Mouse (Mus musculus) embryonic facial prominence, embryonic 15.5 days (tissue): ENCODE data around the gene Lrrc34. TPM values are rescaled to one million over a fixed set of nuclear protein-coding genes. Genes with fewer than 3 reads are reported as not detected.

ENCODE experiments used
- ATAC-seq: fragments of 200-750 bp; cut with Nextera tagmentation; 2 replicates; pipeline ENCODE4 v1.8.0; 2017; ENCODE audit warnings: low read depth, moderate TSS enrichment; ENCODE audit not compliant: insufficient number of reproducible peaks, low FRiP score, low TSS enrichment
- H3K27ac ChIP-seq: fragments of 300-500 bp; sonication (generic); replicated peaks from 2 replicates; pipeline ENCODE4 v1.5.1; 2015; ENCODE audit warnings: mild to moderate bottlenecking, inconsistent platforms
- H3K27me3 ChIP-seq: fragments of 300-500 bp; sonication (generic); 2 replicates; pipeline ENCODE4 v1.6.1; 2015; ENCODE audit warnings: inconsistent platforms
- H3K36me3 ChIP-seq: fragments of 300-500 bp; sonication (generic); 2 replicates; pipeline ENCODE4 v1.6.1; 2015; ENCODE audit warnings: mild to moderate bottlenecking, inconsistent platforms
- H3K4me1 ChIP-seq: fragments of 300-500 bp; sonication (generic); 2 replicates; pipeline ENCODE4 v1.6.1; 2015; ENCODE audit warnings: inconsistent platforms
- H3K4me2 ChIP-seq: fragments of 300-500 bp; sonication (generic); replicated peaks from 2 replicates; pipeline ENCODE4 v1.6.1; 2015; ENCODE audit warnings: mild to moderate bottlenecking, inconsistent platforms
- H3K4me3 ChIP-seq: fragments of 300-500 bp; sonication (generic); replicated peaks from 2 replicates; pipeline ENCODE4 v1.5.1; 2015; ENCODE audit warnings: mild to moderate bottlenecking, inconsistent platforms
- H3K9ac ChIP-seq: fragments of 300-500 bp; sonication (generic); 2 replicates; pipeline ENCODE4 v1.6.1; 2015; ENCODE audit warnings: inconsistent platforms
- H3K9me3 ChIP-seq: fragments of 300-500 bp; sonication (generic); replicated peaks from 2 replicates; pipeline ENCODE4 v1.6.1; 2016; ENCODE audit warnings: inconsistent platforms
- WGBS: fragments of 180-500 bp; shearing (Covaris S2); methylation state at CpG from one replicate; pipeline ENCODE4 v1.1.7; 2015; 5-methylcytosine and 5-hydroxymethylcytosine counted together
- polyA plus RNA-seq: library from polyadenylated mRNA; unstranded; fragments of >200 nt; fragmentation: Nextera tagmentation; extraction: Ambion mirVana; gene quantifications from 2 replicates; pipeline ENCODE4 v1.2.1, GENCODE M21; 2015

The Lrrc34 gene
- polyA plus RNA-seq, 1 experiment from 2014 or later: 10.3 TPM

- Histone ChIP-seq H3K27ac (no peak within 1 kb of the TSS), H3K36me3 (no peaks in the 10 kb centered on the region), H3K9ac (no peak within 1 kb of the TSS), H3K9me3 (no peaks in the 10 kb centered on the region), H3K4me2 (no peak within 1 kb of the TSS), H3K4me3 (no peak within 1 kb of the TSS), H3K27me3 (0 out of 2 replicates have a peak, but pooled peaks cover 8% of the 10 kb centered on the region), H3K4me1 (0 out of 2 replicates have a peak, but pooled peaks cover 7% of the 10 kb centered on the region)
- WGBS: 47% methylated on average over 2 of the region's 2 CpGs
- ATAC-seq: no peak
Observed at GRCm38 (mm10) chr3:30644207-30644606, 3.5 kb downstream of the Lrrc34 start, which contains the start of gene Lrriq4. Lrriq4 (plus strand) TSS chr3:30644507.

- ATAC-seq: no peak
- no peaks in the 10 kb centered on the region for H3K4me1 ChIP-seq
- no peaks in the 10 kb centered on the region for H3K36me3 ChIP-seq
- H3K27me3 ChIP-seq: no peaks in the 10 kb centered on the region
- H3K4me2 ChIP-seq: no peak overlapping the region
- H3K9ac ChIP-seq: no peak overlapping the region
- H3K4me3 ChIP-seq: no peak overlapping the region
- no peak overlapping the region for H3K27ac ChIP-seq
- WGBS: 80% methylated on average over 4 of the region's 4 CpGs
- H3K9me3 ChIP-seq: no peaks in the 10 kb centered on the region
Observed at GRCm38 (mm10) chr3:30635629-30636028, 12.0 kb downstream of the Lrrc34 start.

- H3K27me3 ChIP-seq: no peaks in the 10 kb centered on the region
- H3K4me2 ChIP-seq: no peak overlapping the region
- no peaks in the 10 kb centered on the region for H3K9me3 ChIP-seq
- H3K27ac ChIP-seq: no peak overlapping the region
- no peaks in the 10 kb centered on the region for H3K36me3 ChIP-seq
- H3K4me1 ChIP-seq: no peaks in the 10 kb centered on the region
- H3K4me3 ChIP-seq: no peak overlapping the region
- WGBS: 53% methylated on average over 3 of the region's 3 CpGs
- H3K9ac ChIP-seq: no peak overlapping the region
- no peak for ATAC-seq
Observed at GRCm38 (mm10) chr3:30633681-30634080, 14.0 kb downstream of the Lrrc34 start.

- ATAC-seq: no peak
- H3K27me3 ChIP-seq: no peaks in the 10 kb centered on the region
- no peaks in the 10 kb centered on the region for H3K4me1 ChIP-seq
- no peak overlapping the region for H3K4me3 ChIP-seq
- H3K9me3 ChIP-seq: no peaks in the 10 kb centered on the region
- H3K9ac ChIP-seq: no peak overlapping the region
- WGBS: 72% methylated on average over 8 of the region's 8 CpGs
- H3K36me3 ChIP-seq: peaks cover 38% of the 10 kb centered on the region
- no peak overlapping the region for H3K4me2 ChIP-seq
- H3K27ac ChIP-seq: no peak overlapping the region
Observed at GRCm38 (mm10) chr3:30620132-30620531, 27.5 kb downstream of the Lrrc34 start.

DNA sequence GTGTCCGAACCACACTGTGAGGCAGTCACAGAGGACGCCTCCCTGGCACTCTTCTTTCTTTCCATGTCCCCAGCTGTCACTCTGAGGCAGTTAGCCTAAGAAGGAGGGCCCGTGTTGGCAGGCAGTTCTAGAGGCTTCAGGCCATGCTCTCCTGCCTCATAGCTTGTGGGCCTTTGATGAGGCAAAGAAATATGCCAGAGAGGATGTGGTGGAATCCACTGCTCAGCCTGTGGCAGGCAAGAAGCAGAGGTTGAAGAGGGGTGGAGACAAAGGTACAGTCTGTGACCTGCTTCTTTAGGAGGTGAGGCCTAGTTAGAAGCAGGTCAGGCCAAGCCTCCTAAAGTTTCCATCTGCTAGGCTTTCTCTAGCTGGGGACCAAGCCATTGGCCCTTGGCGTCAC lies 36.7 kb downstream of the Lrrc34 start:
- no peak for ATAC-seq
- Histone ChIP-seq H3K27ac (no peak overlapping the region), H3K27me3 (no peaks in the 10 kb centered on the region), H3K4me2 (no peak overlapping the region), H3K9me3 (no peaks in the 10 kb centered on the region), H3K9ac (no peak overlapping the region), H3K4me3 (no peak overlapping the region), H3K4me1 (no peaks in the 10 kb centered on the region), H3K36me3 (peaks cover 73% of the 10 kb centered on the region)
- 83% methylated on average over 4 of the region's 4 CpGs for whole genome bisulfite sequencing

DNA sequence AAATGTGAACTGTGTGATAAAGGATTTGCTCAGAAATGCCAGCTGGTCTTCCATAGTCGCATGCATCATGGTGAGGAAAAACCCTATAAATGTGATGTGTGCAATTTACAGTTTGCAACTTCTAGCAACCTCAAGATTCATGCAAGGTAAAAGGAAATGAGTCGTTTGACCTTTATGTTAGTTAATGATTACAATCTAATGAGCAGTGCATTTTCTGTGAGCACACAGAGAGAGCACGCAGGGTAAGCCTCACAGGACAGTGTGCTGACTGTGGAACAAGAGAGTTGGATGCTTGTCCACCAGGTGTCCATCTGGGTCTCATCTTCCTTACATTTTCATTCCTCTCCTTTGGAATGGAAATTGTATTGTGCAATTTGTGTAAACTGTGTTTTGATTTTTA lies 38.7 kb downstream of the Lrrc34 start:
- H3K4me3 ChIP-seq: no peak overlapping the region
- no peak overlapping the region for H3K4me2 ChIP-seq
- H3K4me1 ChIP-seq: no peaks in the 10 kb centered on the region; the same call in 1 of the 2 replicates
- no peaks in the 10 kb centered on the region for H3K27me3 ChIP-seq
- ATAC-seq: no peak
- no peak overlapping the region for H3K9ac ChIP-seq
- WGBS: 87% methylated on average over 3 of the region's 3 CpGs
- H3K36me3 ChIP-seq: peaks cover 64% of the 10 kb centered on the region
- H3K27ac ChIP-seq: no peak overlapping the region
- no peaks in the 10 kb centered on the region for H3K9me3 ChIP-seq

DNA sequence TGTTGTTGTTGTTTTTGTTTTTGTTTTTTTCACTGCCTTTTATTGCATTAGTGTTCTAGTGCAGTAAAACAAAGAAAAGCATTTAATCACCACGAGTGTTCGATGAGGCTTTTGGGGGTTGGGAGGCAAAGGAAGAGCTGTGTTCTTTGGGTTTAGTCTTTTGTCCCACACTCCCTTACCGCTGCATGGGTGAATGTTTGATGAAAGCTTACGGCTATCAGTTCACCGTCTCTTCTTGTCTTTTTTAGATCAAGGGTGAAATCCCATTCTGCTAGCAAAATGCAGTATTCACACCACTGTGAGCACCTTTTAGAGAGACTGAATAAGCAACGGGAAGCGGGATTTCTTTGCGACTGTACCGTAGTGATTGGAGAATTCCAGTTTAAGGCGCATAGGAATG lies 44.4 kb downstream of the Lrrc34 start:
- Histone ChIP-seq H3K36me3 (peaks cover 25% of the 10 kb centered on the region), H3K9me3 (no peaks in the 10 kb centered on the region), H3K4me1 (peaks cover 10% of the 10 kb centered on the region), H3K27ac (peak overlapping the region; percentile 98; the same call in 1 of the 2 replicates), H3K27me3 (0 out of 2 replicates have a peak, but pooled peaks cover 3% of the 10 kb centered on the region), H3K9ac (no peak overlapping the region; the same call in 1 of the 2 replicates), H3K4me3 (peak overlapping the region; percentile 68), H3K4me2 (peak overlapping the region; percentile 62)
- WGBS: 42% methylated on average over 10 of the region's 10 CpGs
- no peak for ATAC-seq

DNA sequence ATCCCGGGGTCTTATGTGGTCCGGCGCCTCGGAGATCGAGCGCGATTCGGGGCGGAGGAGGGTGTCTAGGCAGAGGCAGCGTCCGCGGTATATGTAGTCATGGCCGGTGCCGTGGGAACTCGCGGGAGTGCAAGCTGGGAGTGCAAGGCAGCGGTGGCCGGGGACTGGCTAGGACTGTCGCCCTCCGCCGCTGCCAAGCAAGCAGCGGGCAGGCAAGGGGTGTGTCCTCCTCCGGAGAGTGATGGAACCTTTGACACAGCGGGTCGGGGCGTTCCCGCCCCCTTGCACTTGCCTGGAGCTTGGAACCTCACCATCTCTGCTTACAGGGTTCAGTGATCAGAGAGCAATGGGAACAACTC lies 45.0 kb downstream of the Lrrc34 start:
- H3K9me3 ChIP-seq: no peaks in the 10 kb centered on the region
- H3K4me2 ChIP-seq: peak overlapping the region; percentile 62
- H3K27me3 ChIP-seq: peaks cover 7% of the 10 kb centered on the region; the same call in 1 of the 2 replicates
- H3K4me3 ChIP-seq: peak overlapping the region; percentile 68
- H3K9ac ChIP-seq: peak overlapping the region; percentile 77
- peak overlapping the region; percentile 98 for H3K27ac ChIP-seq
- WGBS: under 1% methylated on average over 27 of the region's 27 CpGs
- ATAC-seq: peak; percentile 36
- H3K36me3 ChIP-seq: peaks cover 22% of the 10 kb centered on the region
- peaks cover 10% of the 10 kb centered on the region for H3K4me1 ChIP-seq

DNA sequence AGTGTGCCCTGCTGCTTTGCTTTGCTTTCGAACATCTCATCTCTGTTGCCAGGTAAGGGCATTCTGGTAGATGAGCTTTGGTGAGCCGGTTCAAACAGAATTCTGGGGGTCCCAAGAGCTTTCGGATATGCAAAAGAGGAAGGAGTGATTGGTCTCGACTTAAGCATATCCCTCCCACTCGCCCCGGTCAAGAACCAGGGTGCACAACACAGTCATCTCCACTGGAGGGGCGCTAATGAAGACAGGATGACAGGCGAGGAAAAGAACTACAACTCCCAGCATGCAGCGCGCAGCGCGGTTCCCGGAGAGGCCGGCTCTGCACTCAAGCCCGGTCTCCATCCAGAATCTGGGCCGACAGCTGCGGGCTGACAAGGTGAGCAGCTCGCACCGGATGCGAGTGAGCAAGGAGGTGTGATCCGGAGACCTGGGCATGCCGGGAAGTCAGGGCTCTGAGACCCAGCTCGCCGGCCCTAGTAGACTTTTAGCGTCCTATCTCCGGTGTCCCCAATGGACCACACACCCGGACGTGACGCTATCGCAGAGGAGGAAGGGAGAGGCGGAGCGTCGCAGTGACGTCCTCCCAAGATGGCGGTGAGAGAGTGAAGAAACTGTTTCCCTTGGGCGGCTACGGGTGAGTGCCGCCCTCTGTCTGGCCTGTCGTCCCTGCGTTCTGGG lies 45.5 kb downstream of the Lrrc34 start, which contains the start of gene Mynn:
TSS of gene Mynn (plus strand) at position 1 of the 675 bp plus-strand sequence.
- WGBS: under 1% methylated on average over 40 of the region's 40 CpGs

DNA sequence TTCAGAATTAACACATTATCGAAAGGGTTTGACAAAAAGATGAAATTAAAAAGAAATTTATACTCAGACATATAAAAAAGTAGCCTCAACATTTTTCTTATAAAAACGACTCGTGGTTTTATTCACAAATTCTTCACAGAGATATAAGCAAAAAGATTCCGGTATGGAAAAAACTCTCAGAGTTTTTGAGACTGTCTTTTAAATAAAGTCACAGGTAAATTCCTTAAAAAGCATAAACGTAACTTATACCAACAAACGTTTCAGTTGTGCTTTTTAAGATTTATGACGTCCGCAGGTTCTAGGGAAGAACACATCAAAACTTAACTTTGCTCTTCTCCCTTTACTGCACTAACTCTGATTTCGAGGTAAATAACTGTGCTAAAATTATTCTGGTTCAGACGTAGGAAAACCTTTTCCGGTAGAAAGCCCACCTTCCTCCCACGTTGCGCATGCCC lies 46.0 kb downstream of the Lrrc34 start:
- Histone ChIP-seq H3K4me1 (peaks cover 10% of the 10 kb centered on the region), H3K9me3 (no peaks in the 10 kb centered on the region), H3K27ac (peak overlapping the region; percentile 98), H3K9ac (peak overlapping the region; percentile 77), H3K4me2 (peak overlapping the region; percentile 62), H3K27me3 (peaks cover 7% of the 10 kb centered on the region; the same call in 1 of the 2 replicates), H3K36me3 (peaks cover 14% of the 10 kb centered on the region; the same call in 1 of the 2 replicates), H3K4me3 (peak overlapping the region; percentile 68)
- ATAC-seq: no peak
- under 1% methylated on average over 13 of the region's 13 CpGs for WGBS

More for the DNA sequence above, 45.5 kb downstream of the Lrrc34 start, which contains the start of gene Mynn:
- peak within 1 kb of the TSS; percentile 68 for H3K4me3 ChIP-seq
- peak; percentile 94 for ATAC-seq
- no peaks in the 10 kb centered on the region for H3K9me3 ChIP-seq
- peaks cover 10% of the 10 kb centered on the region for H3K4me1 ChIP-seq
- peaks cover 7% of the 10 kb centered on the region; the same call in 1 of the 2 replicates for H3K27me3 ChIP-seq
- H3K9ac ChIP-seq: peak within 1 kb of the TSS; percentile 77
- peaks cover 17% of the 10 kb centered on the region for H3K36me3 ChIP-seq
- H3K4me2 ChIP-seq: peak within 1 kb of the TSS; percentile 62
- H3K27ac ChIP-seq: peak within 1 kb of the TSS; percentile 98

DNA sequence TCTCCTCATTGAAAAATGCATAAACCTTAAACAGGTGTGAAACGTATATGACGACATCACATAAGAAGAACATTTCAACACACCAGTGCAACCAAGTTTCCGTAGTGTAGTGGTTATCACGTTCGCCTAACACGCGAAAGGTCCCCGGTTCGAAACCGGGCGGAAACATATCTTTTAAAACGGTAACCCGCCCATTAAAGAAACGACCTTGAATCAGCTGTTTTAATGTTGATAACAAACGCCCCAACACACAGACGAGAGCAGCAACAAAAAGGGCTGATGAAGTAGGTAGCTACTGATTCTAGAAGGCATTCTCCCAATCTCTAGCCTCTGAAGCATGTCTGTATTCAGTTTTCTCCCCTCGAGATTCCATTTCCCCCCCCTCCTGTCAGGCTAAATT lies 46.5 kb downstream of the Lrrc34 start:
- ATAC-seq: 0 out of 2 replicates have a peak, but pooled peaks have one; percentile 13
- Histone ChIP-seq H3K4me3 (peak overlapping the region; percentile 68), H3K4me1 (peaks cover 10% of the 10 kb centered on the region), H3K9ac (no peak overlapping the region), H3K9me3 (no peaks in the 10 kb centered on the region), H3K27me3 (peaks cover 7% of the 10 kb centered on the region; the same call in 1 of the 2 replicates), H3K27ac (peak overlapping the region; percentile 75; the same call in 1 of the 2 replicates), H3K36me3 (peaks cover 10% of the 10 kb centered on the region; the same call in 1 of the 2 replicates), H3K4me2 (peak overlapping the region; percentile 62)
- under 1% methylated on average over 17 of the region's 17 CpGs for WGBS
